Mouse (Mus musculus) kidney, adult 2 months (tissue): Measurements from ENCODE around the gene Clmp.

Experiments
- CTCF ChIP-seq: fragments of 200-500 bp; conservative IDR thresholded peaks from 2 replicates; pipeline ENCODE4 v1.5.1; 2011; ENCODE audit warnings: low read depth, mild to moderate bottlenecking, control low read depth, low read length, moderate library complexity, mixed read lengths; ENCODE audit not compliant: insufficient read depth, insufficient read length
- POLR2A ChIP-seq: fragments of 200-500 bp; IDR thresholded peaks from one replicate; pipeline ENCODE4 v1.6.1; 2011; ENCODE audit warnings: low read depth, low read length, control low read depth

DNA sequence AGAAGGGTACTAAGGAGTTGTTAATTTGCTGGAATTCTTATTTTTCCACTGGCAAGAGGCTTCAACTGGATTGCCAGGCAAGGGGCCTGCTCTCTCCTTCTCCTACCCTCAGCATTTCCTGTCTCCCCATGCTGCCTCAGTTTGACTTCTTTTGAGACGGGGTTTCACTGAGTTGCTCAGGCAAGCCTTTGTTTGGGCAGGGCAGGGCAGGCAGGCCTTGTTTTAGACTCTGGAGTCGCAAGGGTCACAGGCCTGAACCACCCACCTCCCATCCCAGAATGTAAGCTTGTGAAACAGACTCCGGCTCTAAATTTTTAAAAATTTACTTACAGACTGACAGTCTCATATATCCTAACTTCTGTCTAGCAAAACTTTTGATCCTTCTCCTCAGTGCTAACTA, 113.3 kb downstream of the Clmp start:
- TF ChIP-seq CTCF (no peak), POLR2A (no peak)
